Mouse (Mus musculus): ENCODE measurements around the gene Magi1. TPM values are rescaled to one million over a fixed set of nuclear protein-coding genes. Genes with fewer than 3 reads are reported as not detected.

The Magi1 gene
- polyA plus RNA-seq, 1 experiment from 2014 or later, result 19.9 TPM

GRCm38 (mm10) chr6:93727630-93728178 lies 556.0 kb downstream of the Magi1 start:
- Histone ChIP-seq H3K9ac (no peak overlapping the region), H3K4me2 (replicated peaks) (0 out of 2 replicates have a peak overlapping the region, but pooled peaks have one; percentile 5), H3K4me3 (no peak overlapping the region), H3K27me3 (no peaks in the 10 kb centered on the region), H3K36me3 (no peaks in the 10 kb centered on the region), H3K27ac (no peak overlapping the region), H3K4me1 (peaks cover 20% of the 10 kb centered on the region), H3K9me3 (no peaks in the 10 kb centered on the region)
- WGBS, result 29% methylated on average over 15 of the region's 15 CpGs
- no peak for ATAC-seq (ENCODE audit: insufficient number of reproducible peaks, insufficient read depth, low FRiP score, low TSS enrichment)

- no peaks in the 10 kb centered on the region for H3K27me3 ChIP-seq
- no peak for ATAC-seq (ENCODE audit: insufficient number of reproducible peaks, insufficient read depth, low FRiP score, low TSS enrichment)
- no peak overlapping the region for H3K4me3 ChIP-seq
Observed at GRCm38 (mm10) chr6:93726829-93727455, 556.8 kb downstream of the Magi1 start.

GRCm38 (mm10) chr6:93726121-93726520 lies 557.6 kb downstream of the Magi1 start:
- H3K27me3 ChIP-seq, result no peaks in the 10 kb centered on the region
- WGBS, result 87% methylated on average over 10 of the region's 10 CpGs

More at GRCm38 (mm10) chr6:93726829-93727455, 556.8 kb downstream of the Magi1 start:
- 56% methylated on average over 7 of the region's 7 CpGs for WGBS
- Histone ChIP-seq H3K27ac (no peak overlapping the region), H3K4me1 (peaks cover 20% of the 10 kb centered on the region), H3K4me2 (replicated peaks) (no peak overlapping the region), H3K36me3 (no peaks in the 10 kb centered on the region), H3K9ac (no peak overlapping the region), H3K9me3 (no peaks in the 10 kb centered on the region)

GRCm38 (mm10) chr6:93724749-93725148 lies 559.0 kb downstream of the Magi1 start:
- no peaks in the 10 kb centered on the region for H3K9me3 ChIP-seq
- no peak overlapping the region for H3K27ac ChIP-seq
- H3K9ac ChIP-seq, result no peak overlapping the region
- no peak overlapping the region for H3K4me3 ChIP-seq
- H3K4me1 ChIP-seq, result peaks cover 20% of the 10 kb centered on the region
- H3K27me3 ChIP-seq, result no peaks in the 10 kb centered on the region
- no peak for ATAC-seq (ENCODE audit: insufficient number of reproducible peaks, insufficient read depth, low FRiP score, low TSS enrichment)
- WGBS, result 62% methylated on average over 7 of the region's 7 CpGs
- H3K36me3 ChIP-seq, result no peaks in the 10 kb centered on the region
- no peak overlapping the region for H3K4me2 ChIP-seq (replicated peaks)

More at GRCm38 (mm10) chr6:93726121-93726520, 557.6 kb downstream of the Magi1 start:
- no peaks in the 10 kb centered on the region for H3K9me3 ChIP-seq
- H3K27ac ChIP-seq, result no peak overlapping the region
- no peak for ATAC-seq (ENCODE audit: insufficient number of reproducible peaks, insufficient read depth, low FRiP score, low TSS enrichment)
- H3K36me3 ChIP-seq, result no peaks in the 10 kb centered on the region
- no peak overlapping the region for H3K4me3 ChIP-seq
- H3K4me1 ChIP-seq, result peaks cover 20% of the 10 kb centered on the region
- H3K9ac ChIP-seq, result no peak overlapping the region
- H3K4me2 ChIP-seq (replicated peaks), result no peak overlapping the region

GRCm38 (mm10) chr6:93723226-93723625 lies 560.5 kb downstream of the Magi1 start:
- no peak overlapping the region for H3K9ac ChIP-seq
- no peak for ATAC-seq (ENCODE audit: insufficient number of reproducible peaks, insufficient read depth, low FRiP score, low TSS enrichment)
- H3K4me2 ChIP-seq (replicated peaks), result no peak overlapping the region
- H3K4me3 ChIP-seq, result no peak overlapping the region
- H3K9me3 ChIP-seq, result no peaks in the 10 kb centered on the region
- 59% methylated on average over 2 of the region's 2 CpGs for WGBS
- peaks cover 19% of the 10 kb centered on the region for H3K4me1 ChIP-seq
- H3K36me3 ChIP-seq, result no peaks in the 10 kb centered on the region
- H3K27ac ChIP-seq, result no peak overlapping the region
- 0 out of 2 replicates have a peak, but pooled peaks cover 5% of the 10 kb centered on the region for H3K27me3 ChIP-seq

- H3K4me1 ChIP-seq, result peaks cover 33% of the 10 kb centered on the region
- H3K9ac ChIP-seq, result no peak overlapping the region
- H3K4me3 ChIP-seq, result no peak overlapping the region
- ATAC-seq (ENCODE audit: insufficient number of reproducible peaks, insufficient read depth, low FRiP score, low TSS enrichment), result no peak
- H3K27me3 ChIP-seq, result peaks cover 18% of the 10 kb centered on the region; the same call in 1 of the 2 replicates
- no peaks in the 10 kb centered on the region for H3K36me3 ChIP-seq
- H3K4me2 ChIP-seq (replicated peaks), result no peak overlapping the region
- H3K27ac ChIP-seq, result no peak overlapping the region
- WGBS, result 45% methylated on average over 4 of the region's 4 CpGs
- no peaks in the 10 kb centered on the region for H3K9me3 ChIP-seq
Observed at GRCm38 (mm10) chr6:93719532-93719931, 564.2 kb downstream of the Magi1 start.

GRCm38 (mm10) chr6:93718385-93718784 lies 565.3 kb downstream of the Magi1 start:
- Histone ChIP-seq H3K36me3 (no peaks in the 10 kb centered on the region), H3K4me3 (no peak overlapping the region), H3K27me3 (peaks cover 18% of the 10 kb centered on the region; the same call in 1 of the 2 replicates), H3K4me2 (replicated peaks) (0 out of 2 replicates have a peak overlapping the region, but pooled peaks have one; percentile 13), H3K27ac (no peak overlapping the region), H3K9ac (no peak overlapping the region), H3K4me1 (peaks cover 33% of the 10 kb centered on the region), H3K9me3 (no peaks in the 10 kb centered on the region)
- no peak for ATAC-seq (ENCODE audit: insufficient number of reproducible peaks, insufficient read depth, low FRiP score, low TSS enrichment)
- WGBS, result 17% methylated on average over 5 of the region's 5 CpGs

GRCm38 (mm10) chr6:93717826-93718375 lies 565.8 kb downstream of the Magi1 start:
- no peak overlapping the region for H3K4me3 ChIP-seq
- peaks cover 33% of the 10 kb centered on the region for H3K4me1 ChIP-seq
- no peak overlapping the region for H3K27ac ChIP-seq
- H3K9me3 ChIP-seq, result no peaks in the 10 kb centered on the region
- no peak for ATAC-seq (ENCODE audit: insufficient number of reproducible peaks, insufficient read depth, low FRiP score, low TSS enrichment)
- H3K9ac ChIP-seq, result no peak overlapping the region
- 31% methylated on average over 7 of the region's 7 CpGs for WGBS
- H3K36me3 ChIP-seq, result no peaks in the 10 kb centered on the region
- H3K27me3 ChIP-seq, result peaks cover 18% of the 10 kb centered on the region; the same call in 1 of the 2 replicates
- H3K4me2 ChIP-seq (replicated peaks), result peak overlapping the region; percentile 46; the same call in 1 of the 2 replicates

GRCm38 (mm10) chr6:93716686-93717625 lies 566.8 kb downstream of the Magi1 start:
- ATAC-seq (ENCODE audit: insufficient number of reproducible peaks, insufficient read depth, low FRiP score, low TSS enrichment), result 0 out of 2 replicates have a peak, but pooled peaks have one; percentile 67
- Histone ChIP-seq H3K36me3 (no peaks in the 10 kb centered on the region), H3K27me3 (peaks cover 18% of the 10 kb centered on the region; the same call in 1 of the 2 replicates), H3K9ac (peak overlapping the region; percentile 16; the same call in 1 of the 2 replicates), H3K27ac (no peak overlapping the region), H3K4me3 (peak overlapping the region; percentile 7; the same call in 1 of the 2 replicates), H3K4me1 (peaks cover 33% of the 10 kb centered on the region), H3K4me2 (replicated peaks) (peak overlapping the region; percentile 46), H3K9me3 (no peaks in the 10 kb centered on the region)
- WGBS, result 7% methylated on average over 24 of the region's 24 CpGs

GRCm38 (mm10) chr6:93715181-93716180 lies 568.2 kb downstream of the Magi1 start:
- no peak for ATAC-seq (ENCODE audit: insufficient number of reproducible peaks, insufficient read depth, low FRiP score, low TSS enrichment)
- Histone ChIP-seq H3K27ac (no peak overlapping the region), H3K4me3 (peak overlapping the region; percentile 17; the same call in 1 of the 2 replicates), H3K27me3 (peaks cover 18% of the 10 kb centered on the region; the same call in 1 of the 2 replicates), H3K4me2 (replicated peaks) (peak overlapping the region; percentile 46), H3K9ac (no peak overlapping the region), H3K9me3 (no peaks in the 10 kb centered on the region), H3K4me1 (peaks cover 33% of the 10 kb centered on the region), H3K36me3 (no peaks in the 10 kb centered on the region)
- 28% methylated on average over 24 of the region's 24 CpGs for WGBS

All from embryonic facial prominence, embryonic 12.5 days (tissue).